Mouse (Mus musculus) adrenal gland, postnatal 25 days (tissue): ENCODE results near the gene Prps2. TPM values are rescaled to one million over a fixed set of nuclear protein-coding genes. Genes with fewer than 3 reads are reported as not detected.
"Not testable (repeated sequence)": the region's sequence is repeated elsewhere in the genome, so short reads cannot be mapped to it uniquely, and the experiment has no call there.

Experiments
- DNase-seq: peaks from one replicate; pipeline ENCODE4 v3.0.0; 2021; ENCODE audit warnings: mixed read lengths
- total RNA-seq: library from RNA; stranded (reverse); gene quantifications from 2 replicates; pipeline ENCODE4 v1.2.3, GENCODE M21; 2021

The Prps2 gene
- total RNA-seq, 1 experiment from 2014 or later: 29.5 TPM

- no peak for DNase-seq
Observed at GRCm38 (mm10) chrX:167323742-167324141, 58.8 kb downstream of the Prps2 start.

GRCm38 (mm10) chrX:167321233-167321806 is 61.2 kb downstream of the Prps2 start:
- no peak for DNase-seq

- DNase-seq: no peak
Observed at GRCm38 (mm10) chrX:167318819-167319396, 63.6 kb downstream of the Prps2 start.

GRCm38 (mm10) chrX:167315766-167316165 is 66.8 kb downstream of the Prps2 start:
- no peak for DNase-seq

- no peak for DNase-seq
Observed at GRCm38 (mm10) chrX:167315093-167315726, 67.3 kb downstream of the Prps2 start.

GRCm38 (mm10) chrX:167302061-167302460 is 80.5 kb downstream of the Prps2 start:
- not testable (repeated sequence) for DNase-seq

Other genes starting within 250 kb of the Prps2 start
- gene Tmsb4x, start 173.4 kb downstream of the Prps2 start, total RNA-seq: 273 and 303 TPM in 2 replicates
- gene Tlr8, start 118.4 kb downstream of the Prps2 start, total RNA-seq: 0.67 and 1.5 TPM in 2 replicates
- gene Tlr7, start 52.2 kb downstream of the Prps2 start, total RNA-seq: 0.86 and 1.3 TPM in 2 replicates